Mouse (Mus musculus) midbrain, embryonic 16.5 days (tissue): Measurements from ENCODE around the gene Sgms1. TPM values are rescaled to one million over a fixed set of nuclear protein-coding genes. Genes with fewer than 3 reads are reported as not detected.

ENCODE experiments used
- ATAC-seq: fragments of 200-750 bp; cut with Nextera tagmentation; 2 replicates; pipeline ENCODE4 v1.8.0; 2017; ENCODE audit warnings: moderate TSS enrichment
- H3K27ac ChIP-seq: fragments of 300-500 bp; sonication (generic); 2 replicates; pipeline ENCODE4 v1.5.1; 2014; ENCODE audit warnings: mild to moderate bottlenecking, low read length, mixed read lengths
- H3K27me3 ChIP-seq: fragments of 300-500 bp; sonication (generic); 2 replicates; pipeline ENCODE4 v1.6.1; 2014; ENCODE audit warnings: low read depth, low read length, mixed read lengths; ENCODE audit not compliant: control insufficient read depth, insufficient read depth
- H3K36me3 ChIP-seq: fragments of 300-500 bp; sonication (generic); 2 replicates; pipeline ENCODE4 v1.6.1; 2014; ENCODE audit warnings: mild to moderate bottlenecking, low read length, moderate library complexity, mixed read lengths; ENCODE audit not compliant: control insufficient read depth, insufficient read depth
- H3K4me1 ChIP-seq: fragments of 300-500 bp; sonication (generic); 2 replicates; pipeline ENCODE4 v1.6.1; 2014; ENCODE audit warnings: mild to moderate bottlenecking, low read length, mixed read lengths; ENCODE audit not compliant: control insufficient read depth, insufficient read depth
- H3K4me2 ChIP-seq: fragments of 300-500 bp; sonication (generic); 2 replicates; pipeline ENCODE4 v1.6.1; 2014; ENCODE audit warnings: mild to moderate bottlenecking, low read length, mixed read lengths
- H3K4me3 ChIP-seq: fragments of 300-500 bp; sonication (generic); 2 replicates; pipeline ENCODE4 v1.5.1; 2014; ENCODE audit warnings: low read depth, mild to moderate bottlenecking, low read length, moderate library complexity, mixed read lengths
- H3K9ac ChIP-seq: fragments of 300-500 bp; sonication (generic); 2 replicates; pipeline ENCODE4 v1.6.1; 2014; ENCODE audit warnings: low read depth, low read length, mixed read lengths
- H3K9me3 ChIP-seq: fragments of 300-500 bp; sonication (generic); replicated peaks from 2 replicates; pipeline ENCODE4 v1.6.1; 2014; ENCODE audit warnings: mild to moderate bottlenecking, low read length, mixed read lengths; ENCODE audit not compliant: control insufficient read depth, poor library complexity, severe bottlenecking
- WGBS: fragments of 180-500 bp; shearing (Covaris S2); extraction: QIAGEN DNeasy Blood & Tissue Kit; methylation state at CpG from one replicate; pipeline ENCODE4 v1.1.7; 2014; 5-methylcytosine and 5-hydroxymethylcytosine counted together
- polyA plus RNA-seq: library from polyadenylated mRNA; unstranded; fragments of >200 nt; fragmentation: Nextera tagmentation; extraction: Ambion mirVana; gene quantifications from 2 replicates; pipeline ENCODE4 v1.2.1, GENCODE M21; 2015

The Sgms1 gene
- polyA plus RNA-seq, 1 experiment from 2014 or later, result 20.2 TPM

- Histone ChIP-seq H3K9me3 (no peaks in the 10 kb centered on the region), H3K4me3 (no peak overlapping the region), H3K9ac (no peak overlapping the region), H3K4me2 (no peak overlapping the region), H3K27ac (no peak overlapping the region), H3K27me3 (no peaks in the 10 kb centered on the region), H3K4me1 (no peaks in the 10 kb centered on the region; the same call in 1 of the 2 replicates), H3K36me3 (no peaks in the 10 kb centered on the region)
- WGBS, result 79% methylated on average over 8 of the region's 9 CpGs
- no peak for ATAC-seq
Measured at GRCm38 (mm10) chr19:32169634-32170540, 219.6 kb downstream of the Sgms1 start.

- Histone ChIP-seq H3K27me3 (no peaks in the 10 kb centered on the region), H3K9ac (no peak overlapping the region), H3K4me1 (no peaks in the 10 kb centered on the region; the same call in 1 of the 2 replicates), H3K4me3 (no peak overlapping the region), H3K36me3 (no peaks in the 10 kb centered on the region), H3K4me2 (no peak overlapping the region), H3K9me3 (no peaks in the 10 kb centered on the region), H3K27ac (no peak overlapping the region)
- 89% methylated on average over 9 of the region's 9 CpGs for WGBS
- ATAC-seq, result no peak
Measured at GRCm38 (mm10) chr19:32168031-32168430, 221.5 kb downstream of the Sgms1 start.

GRCm38 (mm10) chr19:32166823-32167605 lies 222.5 kb downstream of the Sgms1 start:
- no peak overlapping the region for H3K4me3 ChIP-seq
- ATAC-seq, result no peak
- no peak overlapping the region for H3K4me2 ChIP-seq
- no peaks in the 10 kb centered on the region for H3K27me3 ChIP-seq
- H3K4me1 ChIP-seq, result no peaks in the 10 kb centered on the region; the same call in 1 of the 2 replicates
- no peak overlapping the region for H3K9ac ChIP-seq
- WGBS, result 92% methylated on average over 13 of the region's 13 CpGs
- no peaks in the 10 kb centered on the region for H3K9me3 ChIP-seq
- no peaks in the 10 kb centered on the region for H3K36me3 ChIP-seq
- no peak overlapping the region for H3K27ac ChIP-seq

GRCm38 (mm10) chr19:32165711-32166110 lies 223.8 kb downstream of the Sgms1 start:
- Histone ChIP-seq H3K4me3 (no peak overlapping the region), H3K27me3 (no peaks in the 10 kb centered on the region), H3K36me3 (no peaks in the 10 kb centered on the region), H3K4me1 (no peaks in the 10 kb centered on the region; the same call in 1 of the 2 replicates), H3K27ac (no peak overlapping the region), H3K4me2 (no peak overlapping the region), H3K9me3 (no peaks in the 10 kb centered on the region), H3K9ac (no peak overlapping the region)
- ATAC-seq, result 0 out of 2 replicates have a peak, but pooled peaks have one; percentile 44
- 75% methylated on average over 6 of the region's 6 CpGs for WGBS

- WGBS, result 96% methylated on average over 4 of the region's 4 CpGs
- ATAC-seq, result no peak
- Histone ChIP-seq H3K4me2 (no peak overlapping the region), H3K9ac (no peak overlapping the region), H3K4me3 (no peak overlapping the region), H3K9me3 (no peaks in the 10 kb centered on the region), H3K4me1 (no peaks in the 10 kb centered on the region), H3K27ac (no peak overlapping the region), H3K27me3 (no peaks in the 10 kb centered on the region), H3K36me3 (no peaks in the 10 kb centered on the region)
Measured at GRCm38 (mm10) chr19:32164128-32164527, 225.4 kb downstream of the Sgms1 start.

- WGBS, result 93% methylated on average over 7 of the region's 7 CpGs
- ATAC-seq, result no peak
- Histone ChIP-seq H3K9me3 (no peaks in the 10 kb centered on the region), H3K9ac (no peak overlapping the region), H3K36me3 (no peaks in the 10 kb centered on the region), H3K27ac (no peak overlapping the region), H3K27me3 (no peaks in the 10 kb centered on the region), H3K4me2 (no peak overlapping the region), H3K4me1 (no peaks in the 10 kb centered on the region), H3K4me3 (no peak overlapping the region)
Measured at GRCm38 (mm10) chr19:32159944-32160343, 229.6 kb downstream of the Sgms1 start.

GRCm38 (mm10) chr19:32159168-32159567 lies 230.3 kb downstream of the Sgms1 start:
- no peak overlapping the region for H3K4me3 ChIP-seq
- H3K9ac ChIP-seq, result no peak overlapping the region
- H3K4me1 ChIP-seq, result no peaks in the 10 kb centered on the region
- H3K4me2 ChIP-seq, result no peak overlapping the region
- 86% methylated on average over 1 of the region's 1 CpGs for WGBS
- no peaks in the 10 kb centered on the region for H3K36me3 ChIP-seq
- no peak overlapping the region for H3K27ac ChIP-seq
- no peak for ATAC-seq
- no peaks in the 10 kb centered on the region for H3K9me3 ChIP-seq
- H3K27me3 ChIP-seq, result no peaks in the 10 kb centered on the region

- Histone ChIP-seq H3K4me2 (no peak overlapping the region), H3K36me3 (no peaks in the 10 kb centered on the region), H3K4me3 (no peak overlapping the region), H3K4me1 (no peaks in the 10 kb centered on the region), H3K9me3 (no peaks in the 10 kb centered on the region), H3K27me3 (no peaks in the 10 kb centered on the region), H3K27ac (no peak overlapping the region), H3K9ac (no peak overlapping the region)
- no peak for ATAC-seq
- 92% methylated on average over 6 of the region's 6 CpGs for whole genome bisulfite sequencing
Measured at GRCm38 (mm10) chr19:32157045-32157444, 232.5 kb downstream of the Sgms1 start.

GRCm38 (mm10) chr19:32152529-32152928 lies 237.0 kb downstream of the Sgms1 start:
- Histone ChIP-seq H3K9me3 (no peaks in the 10 kb centered on the region), H3K9ac (no peak overlapping the region), H3K27ac (no peak overlapping the region), H3K36me3 (no peaks in the 10 kb centered on the region), H3K4me2 (no peak overlapping the region), H3K4me3 (no peak overlapping the region), H3K27me3 (no peaks in the 10 kb centered on the region), H3K4me1 (no peaks in the 10 kb centered on the region)
- 76% methylated on average over 6 of the region's 6 CpGs for WGBS
- ATAC-seq, result no peak
